18 mouse cellular contexts compared by ENCODE assay signal in genomic region chr9:95192901-95193532, GRCm38 (mm10).
DNase-seq lines count a peak whose midpoint lies in the region; ATAC-seq and TF ChIP-seq lines count a peak whose summit lies in the region.
"Had no signal": no experiment of that assay in that cellular context is flagged by ENCODE, and none has a peak within 500 bp of the region (broad histone marks: within the 10 kb centered on the region; RNA-seq: fewer than 3 reads in every experiment).

No protein-coding gene starts in this region.

- no peak for DNase-seq in heart, postnatal 4 days
- DNase-seq in stomach, postnatal 0 days (ENCODE audit: low spot score), result no peak
- no peak for DNase-seq in urinary bladder, postnatal 36 days (ENCODE audit: low spot score in 2 of 2)
- DNase-seq in cerebellum, adult 11 months, result no peak
- DNase-seq: cerebellum, postnatal 25 days; heart, adult 11 months; thymus, postnatal 4 days had no signal

- no peak for TF ChIP-seq POLR2A in embryonic fibroblast, embryonic 13.5 days (IDR thresholded peaks at IDR 0.05; ENCODE audit: low read depth, low read length)

- WGBS in heart, embryonic 12.5 days, result 59% methylated on average over 8 of the region's 8 CpGs
- 65% methylated on average over 8 of the region's 8 CpGs for WGBS in stomach, embryonic 15.5 days
- 67% methylated on average over 8 of the region's 8 CpGs for WGBS in stomach, postnatal 0 days

- peaks cover 42% of the 10 kb centered on the region for H3K4me1 ChIP-seq in heart, embryonic 12.5 days (replicated peaks)
- H3K4me1 ChIP-seq in stomach, embryonic 15.5 days, result peaks cover 27% of the 10 kb centered on the region
- 0 out of 2 replicates have a peak, but pooled peaks cover 7% of the 10 kb centered on the region for H3K4me1 ChIP-seq in stomach, postnatal 0 days (replicated peaks; ENCODE audit: control insufficient read depth, insufficient read depth)
- peaks cover 15% of the 10 kb centered on the region for H3K4me1 ChIP-seq in embryonic fibroblast, embryonic 13.5 days (ENCODE audit: control insufficient read depth, insufficient read depth, low read length)
- H3K4me1 ChIP-seq: neural tube, embryonic 15.5 days had no signal

- TF ChIP-seq EP300 in stomach, postnatal 0 days (optimal IDR thresholded peaks at IDR 0.05), result no peak

- H3K9ac ChIP-seq in heart, embryonic 12.5 days, result no peak overlapping the region
- H3K9ac ChIP-seq in stomach, embryonic 15.5 days, result no peak overlapping the region
- H3K9ac ChIP-seq in stomach, postnatal 0 days (ENCODE audit: low read length), result no peak overlapping the region
- H3K9ac ChIP-seq: limb, embryonic 13.5 days; liver, embryonic 15.5 days; midbrain, embryonic 13.5 days; neural tube, embryonic 15.5 days had no signal

- peaks cover 25% of the 10 kb centered on the region for H3K27me3 ChIP-seq in heart, embryonic 12.5 days (replicated peaks)
- no peaks in the 10 kb centered on the region for H3K27me3 ChIP-seq in stomach, embryonic 15.5 days (replicated peaks)
- no peaks in the 10 kb centered on the region for H3K27me3 ChIP-seq in stomach, postnatal 0 days (ENCODE audit: control insufficient read depth, insufficient read depth, low read length)
- H3K27me3 ChIP-seq: limb, embryonic 13.5 days; liver, embryonic 15.5 days; midbrain, embryonic 13.5 days; neural tube, embryonic 15.5 days had no signal

- no peaks in the 10 kb centered on the region for H3K36me3 ChIP-seq in heart, embryonic 12.5 days
- H3K36me3 ChIP-seq in stomach, embryonic 15.5 days, result no peaks in the 10 kb centered on the region
- H3K36me3 ChIP-seq in stomach, postnatal 0 days (ENCODE audit: control insufficient read depth, insufficient read depth, low read length), result no peaks in the 10 kb centered on the region
- H3K36me3 ChIP-seq: limb, embryonic 13.5 days; liver, embryonic 15.5 days; midbrain, embryonic 13.5 days; neural tube, embryonic 15.5 days had no signal

- TF ChIP-seq CTCF in stomach, postnatal 0 days (IDR thresholded peaks at IDR 0.05; ENCODE audit: low read depth), result no peak
- TF ChIP-seq CTCF in embryonic fibroblast, embryonic 13.5 days (IDR thresholded peaks at IDR 0.05; ENCODE audit: borderline replicate concordance, insufficient read depth, low read length), result no peak

- H3K9me3 ChIP-seq in heart, embryonic 12.5 days (replicated peaks), result no peaks in the 10 kb centered on the region
- no peaks in the 10 kb centered on the region for H3K9me3 ChIP-seq in stomach, embryonic 15.5 days
- no peaks in the 10 kb centered on the region for H3K9me3 ChIP-seq in stomach, postnatal 0 days (ENCODE audit: control insufficient read depth, low read length)
- H3K9me3 ChIP-seq: limb, embryonic 13.5 days; liver, embryonic 15.5 days; midbrain, embryonic 13.5 days; neural tube, embryonic 15.5 days had no signal

- no peak overlapping the region for H3K4me2 ChIP-seq in heart, embryonic 12.5 days
- H3K4me2 ChIP-seq in stomach, embryonic 15.5 days, result no peak overlapping the region
- no peak overlapping the region for H3K4me2 ChIP-seq in stomach, postnatal 0 days (replicated peaks; ENCODE audit: low read depth)
- H3K4me2 ChIP-seq: limb, embryonic 13.5 days; liver, embryonic 15.5 days; midbrain, embryonic 13.5 days; neural tube, embryonic 15.5 days had no signal

- ATAC-seq in heart, embryonic 12.5 days (ENCODE audit: insufficient number of reproducible peaks, low FRiP score), result no peak
- no peak for ATAC-seq in stomach, embryonic 15.5 days (ENCODE audit: insufficient read depth, low FRiP score, low read depth)
- no peak for ATAC-seq in stomach, postnatal 0 days (ENCODE audit: low FRiP score, low TSS enrichment)
- ATAC-seq: activated CD4-positive, CD25-positive, alpha-beta regulatory T cell, adult 4 months; forebrain, embryonic 16.5 days; hindbrain, postnatal 0 days; midbrain, embryonic 13.5 days had no signal

- no peak overlapping the region for H3K4me3 ChIP-seq in heart, embryonic 12.5 days
- no peak overlapping the region for H3K4me3 ChIP-seq in stomach, embryonic 15.5 days (replicated peaks)
- H3K4me3 ChIP-seq in stomach, postnatal 0 days (ENCODE audit: low read depth, low read length), result no peak overlapping the region
- no peak overlapping the region for H3K4me3 ChIP-seq in embryonic fibroblast, embryonic 13.5 days (ENCODE audit: insufficient read depth, low read length)
- H3K4me3 ChIP-seq: erythroblast, embryonic 14.5 days; limb, embryonic 13.5 days; liver, embryonic 15.5 days; midbrain, embryonic 13.5 days; neural tube, embryonic 15.5 days had no signal

- peak overlapping the region; percentile 85; the same call in 1 of the 2 replicates for H3K27ac ChIP-seq in heart, embryonic 12.5 days (ENCODE audit: poor library complexity, severe bottlenecking)
- peak overlapping the region; percentile 46 for H3K27ac ChIP-seq in stomach, embryonic 15.5 days
- H3K27ac ChIP-seq in stomach, postnatal 0 days (replicated peaks), result no peak overlapping the region
- H3K27ac ChIP-seq in embryonic fibroblast, embryonic 13.5 days (ENCODE audit: insufficient read depth, low read length), result peak overlapping the region; percentile 47
- H3K27ac ChIP-seq: hindbrain, postnatal 0 days; limb, embryonic 13.5 days; liver, embryonic 15.5 days; midbrain, embryonic 13.5 days had no signal
